Mouse (Mus musculus): ENCODE measurements at regions not wholly inside any gene's neighbourhood (a gene's known extent, or its start where the extent isn't known, plus 50 kb on each side); places are given as distances from the start of the nearest gene placed in this dataset.

- TF ChIP-seq ZNF384 (IDR thresholded peaks at IDR 0.05; ENCODE audit: low read depth, low read length) (no peak), CTCF (conservative IDR thresholded peaks at IDR 0.05 in 1 of 2, IDR thresholded peaks at IDR 0.05 in 1 of 2; ENCODE audit: low read depth in 2 of 2, low read length in 2 of 2) (no peak), GABPA (IDR thresholded peaks at IDR 0.05; ENCODE audit: insufficient replicate concordance, low read depth, low read length) (no peak), CHD2 (IDR thresholded peaks at IDR 0.05; ENCODE audit: low read length) (no peak), TBP (conservative IDR thresholded peaks at IDR 0.05; ENCODE audit: low read depth, low read length) (no peak), IRF4 (IDR thresholded peaks at IDR 0.05; ENCODE audit: low read depth, low read length) (no peak), JUND (conservative IDR thresholded peaks at IDR 0.05; ENCODE audit: low read depth, low read length) (no peak), ZKSCAN1 (IDR thresholded peaks at IDR 0.05; ENCODE audit: borderline replicate concordance, low read depth, low read length) (no peak), POLR2A (IDR thresholded peaks at IDR 0.05; ENCODE audit: low read depth, low read length) (no peak), MAZ (IDR thresholded peaks at IDR 0.05; ENCODE audit: low read depth, low read length) (no peak), JUN (IDR thresholded peaks at IDR 0.05; ENCODE audit: insufficient read depth, low read depth, low read length) (no peak), EP300 (IDR thresholded peaks at IDR 0.05; ENCODE audit: low read length) (no peak)
Measured at GRCm38 (mm10) chr13:106710580-106710979, 226.2 kb downstream of the Ipo11 start.

All from CH12.LX (cell line).